ENCODE assay signal across 11 mouse cellular contexts in the genomic region with DNA sequence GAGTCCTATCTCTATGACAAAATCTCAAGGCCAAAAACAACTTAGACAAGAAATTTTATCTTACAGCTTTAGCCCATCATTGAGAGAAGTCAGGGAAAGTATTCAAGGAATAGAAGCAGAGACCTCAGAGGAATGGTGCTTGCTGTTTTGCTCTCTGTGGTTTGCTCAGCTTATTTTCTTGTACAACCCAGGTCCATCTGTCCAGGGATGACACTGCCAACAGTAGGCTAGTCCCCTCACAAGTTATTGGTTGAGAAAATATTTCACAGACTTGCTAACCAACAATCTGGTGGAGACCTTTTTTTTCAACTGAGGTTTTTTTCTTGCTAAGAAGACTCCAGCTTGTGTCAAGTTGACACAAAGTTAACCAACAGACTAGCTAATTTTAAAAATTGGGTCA.
"Had no signal": no experiment of that assay in that cellular context is flagged by ENCODE, and none has a peak within 500 bp of the region (broad histone marks: within the 10 kb centered on the region; RNA-seq: fewer than 3 reads in every experiment).

No protein-coding gene starts in this region.

- H3K4me2 ChIP-seq: limb, embryonic 12.5 days; liver, embryonic 13.5 days; midbrain, embryonic 13.5 days had no signal

- ATAC-seq: liver, postnatal 0 days; midbrain, embryonic 13.5 days had no signal

- H3K27ac ChIP-seq: limb, embryonic 12.5 days; liver, embryonic 13.5 days; midbrain, embryonic 13.5 days; stomach, postnatal 0 days had no signal

- H3K9ac ChIP-seq: limb, embryonic 12.5 days; liver, embryonic 13.5 days; liver, postnatal 0 days; midbrain, embryonic 13.5 days had no signal

- H3K4me3 ChIP-seq: limb, embryonic 12.5 days; liver, embryonic 13.5 days; midbrain, embryonic 13.5 days had no signal

- H3K4me1 ChIP-seq: limb, embryonic 12.5 days; liver, embryonic 13.5 days; midbrain, embryonic 13.5 days had no signal

- H3K9me3 ChIP-seq: limb, embryonic 12.5 days; liver, embryonic 13.5 days; midbrain, embryonic 13.5 days had no signal

- DNase-seq: kidney, postnatal 36 days; layer of hippocampus, adult 9-11 months; liver; liver, embryonic 13.5 days; liver, postnatal 0 days; right cerebral cortex, adult 18-20 months; right cerebral cortex, postnatal 25 days; thymus, postnatal 4 days had no signal

- H3K36me3 ChIP-seq: limb, embryonic 12.5 days; liver, embryonic 13.5 days; midbrain, embryonic 13.5 days had no signal

- H3K27me3 ChIP-seq: limb, embryonic 12.5 days; liver, embryonic 13.5 days; midbrain, embryonic 13.5 days had no signal
